Mouse (Mus musculus): Measurements from ENCODE around the gene Dph6. TPM values are rescaled to one million over a fixed set of nuclear protein-coding genes. Genes with fewer than 3 reads are reported as not detected.

Dph6 gene
- total and polyA plus RNA-seq, 3 experiments: 6.3 to 7.3 (median 6.9) TPM

DNA sequence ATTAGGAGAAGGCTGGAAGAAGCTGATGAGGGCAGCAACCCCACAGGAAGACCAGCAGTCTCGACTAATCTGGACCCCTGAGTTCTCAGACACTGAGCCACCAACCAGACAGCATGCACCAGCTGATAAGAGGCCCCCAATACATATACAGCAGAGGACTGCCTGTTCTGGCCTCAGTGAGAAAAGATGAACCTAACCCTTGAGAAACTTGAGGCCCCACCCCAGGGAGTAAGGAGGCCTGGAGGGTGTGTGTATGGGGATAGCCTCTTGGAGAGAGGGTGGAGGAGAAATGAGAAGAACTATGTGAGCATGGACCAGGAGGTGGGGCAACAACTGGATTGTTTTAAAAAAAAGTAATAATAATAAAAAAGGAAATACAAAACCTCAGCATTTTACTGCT, 118.7 kb downstream of the Dph6 start:
- H3K27ac ChIP-seq: no peak overlapping the region
- H3K4me1 ChIP-seq (ENCODE audit: control insufficient read depth, insufficient read depth, low read length): no peaks in the 10 kb centered on the region
- no peaks in the 10 kb centered on the region for H3K27me3 ChIP-seq (ENCODE audit: control insufficient read depth, insufficient read depth, low read length)
- 32% methylated on average over 1 of the region's 1 CpGs for WGBS
- intact Hi-C loops (cut with DNase I): no loop called here
- no peaks in the 10 kb centered on the region for H3K79me2 ChIP-seq (replicated peaks; ENCODE audit: control insufficient read depth, insufficient read depth, low read length)
- DNase-seq: no peak
- TF ChIP-seq POLR2A (IDR thresholded peaks at IDR 0.05; ENCODE audit: insufficient read depth, low read depth, low read length): no peak
- no peak for TF ChIP-seq EP300 (IDR thresholded peaks at IDR 0.05; ENCODE audit: insufficient read depth, low read depth, low read length)
- no peak for TF ChIP-seq CTCF (IDR thresholded peaks at IDR 0.05)
- H3K4me3 ChIP-seq: no peak overlapping the region
- no peaks in the 10 kb centered on the region; the same call in 1 of the 2 replicates for H3K36me3 ChIP-seq (ENCODE audit: control insufficient read depth, insufficient read depth, low read length)
- no peak overlapping the region for H3K9ac ChIP-seq (ENCODE audit: low read depth, low read length)

DNA sequence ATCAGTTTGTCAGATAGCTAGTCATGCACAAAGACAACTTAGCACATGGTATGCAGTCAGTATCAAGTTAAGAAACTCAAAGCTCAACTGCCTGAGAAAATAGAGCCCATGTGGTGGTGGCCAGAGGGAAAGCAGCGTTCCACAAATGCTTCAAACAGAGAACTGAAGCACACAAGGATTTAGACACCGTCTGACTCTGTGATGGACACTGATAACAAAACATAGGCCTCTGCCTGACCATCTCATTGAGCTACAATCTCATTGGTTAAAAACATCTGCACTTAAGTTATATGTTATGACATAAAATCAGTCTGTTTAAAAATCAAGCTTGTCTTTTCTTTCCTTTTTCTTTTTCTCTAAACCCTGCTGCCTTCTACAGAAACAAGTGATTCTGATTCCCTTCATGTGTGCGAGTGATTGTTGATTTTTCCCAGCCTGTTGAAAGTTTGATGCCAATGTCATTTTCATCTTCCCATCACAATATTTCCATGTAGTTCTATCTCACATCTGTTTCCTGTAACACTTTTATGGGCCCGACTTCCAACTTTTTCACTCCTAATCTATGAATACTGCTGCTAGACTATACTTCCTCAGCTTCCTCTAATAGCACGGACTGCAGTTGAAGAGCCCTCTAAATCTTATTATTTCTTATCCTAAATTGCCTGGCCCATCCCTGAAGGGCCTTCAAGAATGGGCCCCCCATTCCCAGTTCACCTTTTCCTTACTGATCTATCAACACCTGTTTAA, 123.6 kb downstream of the Dph6 start:
- Histone ChIP-seq H3K79me2 (replicated peaks; ENCODE audit: control insufficient read depth, insufficient read depth, low read length) (no peaks in the 10 kb centered on the region), H3K27ac (no peak overlapping the region), H3K4me1 (ENCODE audit: control insufficient read depth, insufficient read depth, low read length) (no peaks in the 10 kb centered on the region), H3K4me3 (no peak overlapping the region), H3K9ac (ENCODE audit: low read depth, low read length) (no peak overlapping the region), H3K36me3 (ENCODE audit: control insufficient read depth, insufficient read depth, low read length) (no peaks in the 10 kb centered on the region), H3K27me3 (ENCODE audit: control insufficient read depth, insufficient read depth, low read length) (no peaks in the 10 kb centered on the region)
- TF ChIP-seq CTCF (IDR thresholded peaks at IDR 0.05) (no peak), EP300 (IDR thresholded peaks at IDR 0.05; ENCODE audit: insufficient read depth, low read depth, low read length) (no peak), POLR2A (IDR thresholded peaks at IDR 0.05; ENCODE audit: insufficient read depth, low read depth, low read length) (no peak)
- no peak for DNase-seq
- WGBS: 47% methylated on average over 5 of the region's 5 CpGs
- intact Hi-C loops (cut with DNase I): no loop called here

DNA sequence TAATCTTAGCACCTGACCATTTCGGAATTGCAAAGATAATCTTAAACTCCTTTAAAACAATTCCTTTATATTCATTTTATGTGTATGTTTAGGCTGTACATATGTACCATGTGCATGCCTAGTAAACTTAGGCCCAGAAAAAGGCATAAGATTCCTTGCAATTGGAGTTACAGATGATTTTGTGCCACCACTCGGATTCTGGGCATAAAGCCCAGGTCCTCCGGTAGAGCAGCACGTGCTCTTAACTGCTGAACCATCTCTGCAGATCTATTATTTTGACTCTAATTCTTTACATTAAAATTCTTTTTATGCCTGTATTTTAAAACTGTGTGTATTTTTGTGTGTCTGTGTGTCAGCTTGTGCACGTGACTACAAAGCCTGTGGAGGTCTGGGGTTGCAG, 134.3 kb downstream of the Dph6 start:
- H3K9ac ChIP-seq (ENCODE audit: low read depth, low read length): no peak overlapping the region
- H3K27ac ChIP-seq: no peak overlapping the region
- H3K4me1 ChIP-seq (ENCODE audit: control insufficient read depth, insufficient read depth, low read length): no peaks in the 10 kb centered on the region
- H3K36me3 ChIP-seq (ENCODE audit: control insufficient read depth, insufficient read depth, low read length): no peaks in the 10 kb centered on the region
- no peaks in the 10 kb centered on the region for H3K27me3 ChIP-seq (ENCODE audit: control insufficient read depth, insufficient read depth, low read length)
- WGBS: 84% methylated on average over 5 of the region's 5 CpGs
- no peak for DNase-seq
- intact Hi-C loops (cut with DNase I): no loop called here
- no peaks in the 10 kb centered on the region for H3K79me2 ChIP-seq (replicated peaks; ENCODE audit: control insufficient read depth, insufficient read depth, low read length)
- H3K4me3 ChIP-seq: no peak overlapping the region
- TF ChIP-seq POLR2A (IDR thresholded peaks at IDR 0.05; ENCODE audit: insufficient read depth, low read depth, low read length): no peak

DNA sequence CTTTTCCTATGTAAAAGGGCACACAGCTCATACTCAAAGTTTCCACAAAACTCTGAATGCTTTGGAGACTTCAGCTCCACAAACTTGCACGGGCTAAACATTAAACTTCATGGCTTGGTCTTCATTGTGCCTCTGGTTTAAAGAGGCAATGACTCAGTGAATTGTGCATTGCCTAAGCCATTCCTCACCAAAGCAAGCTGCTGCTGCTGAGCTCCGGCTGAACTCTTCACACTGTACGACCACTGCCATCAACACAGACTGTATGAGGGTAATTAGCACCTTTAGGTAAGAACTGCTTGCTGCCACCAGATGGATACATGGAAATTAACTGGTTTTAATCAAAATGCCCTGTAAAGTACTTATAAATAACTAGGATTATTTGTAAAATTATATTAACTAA, 134.9 kb downstream of the Dph6 start:
- Histone ChIP-seq H3K36me3 (ENCODE audit: control insufficient read depth, insufficient read depth, low read length) (no peaks in the 10 kb centered on the region), H3K27me3 (ENCODE audit: control insufficient read depth, insufficient read depth, low read length) (no peaks in the 10 kb centered on the region), H3K4me3 (no peak overlapping the region), H3K79me2 (replicated peaks; ENCODE audit: control insufficient read depth, insufficient read depth, low read length) (no peaks in the 10 kb centered on the region), H3K9ac (ENCODE audit: low read depth, low read length) (no peak overlapping the region), H3K27ac (no peak overlapping the region), H3K4me1 (ENCODE audit: control insufficient read depth, insufficient read depth, low read length) (no peaks in the 10 kb centered on the region)
- intact Hi-C loops (cut with DNase I): no loop called here
- TF ChIP-seq CTCF (IDR thresholded peaks at IDR 0.05) (no peak), EP300 (IDR thresholded peaks at IDR 0.05; ENCODE audit: insufficient read depth, low read depth, low read length) (no peak), POLR2A (IDR thresholded peaks at IDR 0.05; ENCODE audit: insufficient read depth, low read depth, low read length) (no peak)
- WGBS: 88% methylated on average over 3 of the region's 3 CpGs
- no peak for DNase-seq

DNA sequence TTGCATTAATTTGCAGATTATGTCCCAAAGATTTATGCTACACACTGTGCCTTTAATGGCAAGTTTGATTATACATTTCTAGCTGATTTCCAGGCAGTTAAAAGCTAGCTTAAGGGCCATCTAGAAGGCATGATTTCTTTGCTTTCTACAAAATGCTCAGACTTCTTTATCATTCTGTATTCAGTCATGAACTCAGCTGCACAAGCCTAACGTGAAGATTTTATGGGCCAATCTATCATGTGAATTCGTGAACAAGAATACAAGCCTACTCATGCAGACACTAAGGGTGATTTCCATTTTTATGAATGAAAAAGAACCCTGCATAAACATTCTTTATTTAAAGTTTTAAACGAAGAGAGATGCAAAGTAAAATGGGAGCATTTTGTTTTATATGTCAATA, 162.4 kb downstream of the Dph6 start:
- DNase-seq: no peak
- 60% methylated on average over 3 of the region's 3 CpGs for whole genome bisulfite sequencing
- no peaks in the 10 kb centered on the region for H3K79me2 ChIP-seq (replicated peaks; ENCODE audit: control insufficient read depth, insufficient read depth, low read length)
- H3K9ac ChIP-seq (ENCODE audit: low read depth, low read length): no peak overlapping the region
- H3K4me1 ChIP-seq (ENCODE audit: control insufficient read depth, insufficient read depth, low read length): no peaks in the 10 kb centered on the region
- H3K27me3 ChIP-seq (ENCODE audit: control insufficient read depth, insufficient read depth, low read length): no peaks in the 10 kb centered on the region
- intact Hi-C loops (cut with DNase I): no loop called here
- H3K4me3 ChIP-seq: no peak overlapping the region
- no peaks in the 10 kb centered on the region for H3K36me3 ChIP-seq (ENCODE audit: control insufficient read depth, insufficient read depth, low read length)
- no peak overlapping the region for H3K27ac ChIP-seq
- TF ChIP-seq CTCF (IDR thresholded peaks at IDR 0.05): no peak
- TF ChIP-seq EP300 (IDR thresholded peaks at IDR 0.05; ENCODE audit: insufficient read depth, low read depth, low read length): no peak
- no peak for TF ChIP-seq POLR2A (IDR thresholded peaks at IDR 0.05; ENCODE audit: insufficient read depth, low read depth, low read length)

DNA sequence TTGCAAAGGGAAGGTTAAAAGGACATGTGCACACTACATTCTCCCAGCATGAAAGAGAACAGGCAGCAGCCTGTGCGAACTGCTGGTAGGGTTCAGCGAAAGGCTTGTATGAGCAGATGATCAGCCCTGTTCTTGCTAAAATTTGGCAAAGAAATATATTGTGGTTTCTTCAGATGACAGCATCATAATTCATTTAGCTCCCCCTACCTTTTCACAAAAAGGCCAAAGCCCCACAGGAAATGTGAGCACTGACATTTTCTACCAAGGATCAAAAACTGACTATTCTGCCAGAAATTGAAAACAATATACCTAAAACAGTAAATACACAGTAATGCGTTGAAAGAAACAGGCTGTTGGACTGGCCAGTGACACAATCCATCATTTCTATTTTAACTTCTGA, 162.9 kb downstream of the Dph6 start:
- no peak overlapping the region for H3K27ac ChIP-seq
- WGBS: 85% methylated on average over 3 of the region's 3 CpGs

More for the DNA sequence above, 162.9 kb downstream of the Dph6 start:
- no peaks in the 10 kb centered on the region for H3K36me3 ChIP-seq (ENCODE audit: control insufficient read depth, insufficient read depth, low read length)
- no peaks in the 10 kb centered on the region for H3K79me2 ChIP-seq (replicated peaks; ENCODE audit: control insufficient read depth, insufficient read depth, low read length)
- no peak for DNase-seq
- no peaks in the 10 kb centered on the region for H3K27me3 ChIP-seq (ENCODE audit: control insufficient read depth, insufficient read depth, low read length)
- H3K4me3 ChIP-seq: no peak overlapping the region
- no peaks in the 10 kb centered on the region for H3K4me1 ChIP-seq (ENCODE audit: control insufficient read depth, insufficient read depth, low read length)
- H3K9ac ChIP-seq (ENCODE audit: low read depth, low read length): no peak overlapping the region
- intact Hi-C loops (cut with DNase I): no loop called here
- TF ChIP-seq EP300 (IDR thresholded peaks at IDR 0.05; ENCODE audit: insufficient read depth, low read depth, low read length) (no peak), POLR2A (IDR thresholded peaks at IDR 0.05; ENCODE audit: insufficient read depth, low read depth, low read length) (no peak), CTCF (IDR thresholded peaks at IDR 0.05) (no peak)

Measured in heart, adult 2 months (tissue).